Comparison of ENCODE assay signal across 19 mouse cellular contexts in the genomic region with DNA sequence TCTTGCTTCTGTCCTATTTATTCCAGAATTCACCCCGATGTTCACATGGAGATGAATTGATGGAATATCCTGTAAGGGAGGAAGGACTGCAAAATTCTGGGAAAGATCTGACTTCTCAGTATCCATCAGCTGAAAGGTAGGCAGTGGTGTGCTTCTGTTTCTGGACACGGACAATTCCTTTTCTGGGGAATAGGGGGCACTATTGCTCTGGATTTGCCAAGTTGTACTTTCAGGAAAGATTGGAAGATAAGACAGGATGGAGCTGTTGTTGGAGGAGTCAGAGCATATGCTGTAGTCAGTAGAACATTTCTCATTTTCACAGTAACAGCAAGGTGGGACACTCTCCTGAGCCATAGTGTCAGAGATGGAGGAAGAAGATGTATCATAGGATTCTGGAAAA. TPM values are rescaled to one million over a fixed set of nuclear protein-coding genes. Genes with fewer than 3 reads are reported as not detected.
"Had no signal": no experiment of that assay in that cellular context is flagged by ENCODE, and none has a peak within 500 bp of the region (broad histone marks: within the 10 kb centered on the region; RNA-seq: fewer than 3 reads in every experiment).

No protein-coding gene starts in this region.

- H3K4me3 ChIP-seq: kidney, embryonic 15.5 days; limb, embryonic 13.5 days; midbrain, embryonic 12.5 days; neural tube, embryonic 13.5 days; stomach, embryonic 15.5 days had no signal

- H3K27me3 ChIP-seq: kidney, embryonic 15.5 days; limb, embryonic 13.5 days; midbrain, embryonic 12.5 days; neural tube, embryonic 13.5 days; stomach, embryonic 15.5 days had no signal

- H3K4me1 ChIP-seq: kidney, embryonic 15.5 days; limb, embryonic 13.5 days; midbrain, embryonic 12.5 days; neural tube, embryonic 13.5 days; stomach, embryonic 15.5 days had no signal

- ATAC-seq: midbrain, embryonic 16.5 days had no signal

- H3K27ac ChIP-seq: kidney, embryonic 15.5 days; limb, embryonic 13.5 days; liver, embryonic 14.5 days; midbrain, embryonic 12.5 days; neural tube, embryonic 13.5 days; stomach, embryonic 15.5 days had no signal

- H3K36me3 ChIP-seq: kidney, embryonic 15.5 days; limb, embryonic 13.5 days; midbrain, embryonic 12.5 days; neural tube, embryonic 13.5 days; stomach, embryonic 15.5 days had no signal

- H3K9me3 ChIP-seq: kidney, embryonic 15.5 days; stomach, embryonic 15.5 days had no signal

- H3K9ac ChIP-seq: kidney, embryonic 15.5 days; limb, embryonic 13.5 days; liver, embryonic 14.5 days; midbrain, embryonic 12.5 days; neural tube, embryonic 13.5 days; stomach, embryonic 15.5 days had no signal

- DNase-seq: kidney, postnatal 14 days; layer of hippocampus, postnatal 36 days; left cerebral cortex, postnatal 4 days; lung, adult 18-20 months; thymus, adult 2 months; thymus, postnatal 25 days had no signal

- H3K4me2 ChIP-seq: kidney, embryonic 15.5 days; limb, embryonic 13.5 days; midbrain, embryonic 12.5 days; neural tube, embryonic 13.5 days; stomach, embryonic 15.5 days had no signal

RNA-seq across cellular contexts. Expression of a gene that starts 19.9 kb away (rescaled TPM):
- total RNA-seq: layer of hippocampus, postnatal 36 days; liver, adult 2 months; megakaryocyte-erythroid progenitor cell, adult 5-6 weeks had no signal
- polyA plus RNA-seq: kidney, embryonic 15.5 days; large intestine, adult 2 months; limb, embryonic 13.5 days; liver, adult 2 months; liver, embryonic 14.5 days; lung, embryonic 16.5 days; midbrain, embryonic 12.5 days; midbrain, embryonic 16.5 days; neural tube, embryonic 13.5 days; spleen, adult 2 months; stomach, embryonic 15.5 days; thymus, adult 2 months; urinary bladder, adult 2 months had no signal
